Mouse (Mus musculus) E14TG2a.4 (cell line): ENCODE results near the gene Tmem242.

ENCODE experiments used
- H3K27me3 ChIP-seq: 2 replicates; pipeline ENCODE4 v1.6.1; 2014; ENCODE audit warnings: low read length, control low read depth; ENCODE audit not compliant: insufficient read depth
- H3K36me3 ChIP-seq: 2 replicates; pipeline ENCODE4 v1.6.1; 2014; ENCODE audit warnings: low read length, control low read depth; ENCODE audit not compliant: insufficient read depth
- H3K4me1 ChIP-seq: replicated peaks from 2 replicates; pipeline ENCODE4 v1.6.1; 2014; ENCODE audit warnings: low read depth, low read length, control low read depth
- H3K4me3 ChIP-seq: replicated peaks from 2 replicates; pipeline ENCODE4 v1.5.1; 2014; ENCODE audit warnings: mild to moderate bottlenecking, low read length
- H3K9me3 ChIP-seq: 2 replicates; pipeline ENCODE4 v1.6.1; 2014; ENCODE audit warnings: low read length, control low read depth
- CTCF ChIP-seq: conservative IDR thresholded peaks from 2 replicates; pipeline ENCODE4 v1.5.1; 2014; ENCODE audit warnings: low read length
- NANOG ChIP-seq: IDR thresholded peaks from 2 replicates; pipeline ENCODE4 v1.6.1; 2014; ENCODE audit warnings: borderline replicate concordance, low read length, mixed read lengths
- POU5F1 ChIP-seq: IDR thresholded peaks from 2 replicates; pipeline ENCODE4 v1.6.1; 2014; ENCODE audit warnings: low read length, borderline replicate concordance

The Tmem242 gene

GRCm38 (mm10) chr17:5385694-5386093 lies 54.4 kb downstream of the Tmem242 start:
- no peak for TF ChIP-seq NANOG
- no peak for TF ChIP-seq CTCF
- TF ChIP-seq POU5F1 = no peak
- Histone ChIP-seq H3K9me3 (no peaks in the 10 kb centered on the region), H3K27me3 (peaks cover 30% of the 10 kb centered on the region), H3K4me1 (peaks cover 28% of the 10 kb centered on the region), H3K36me3 (no peaks in the 10 kb centered on the region), H3K4me3 (no peak overlapping the region)

GRCm38 (mm10) chr17:5377930-5378310 lies 62.1 kb downstream of the Tmem242 start:
- Histone ChIP-seq H3K36me3 (no peaks in the 10 kb centered on the region), H3K4me1 (peaks cover 25% of the 10 kb centered on the region), H3K4me3 (no peak overlapping the region), H3K27me3 (peaks cover 11% of the 10 kb centered on the region), H3K9me3 (no peaks in the 10 kb centered on the region)
- TF ChIP-seq NANOG = no peak
- TF ChIP-seq POU5F1 = no peak
- TF ChIP-seq CTCF = no peak

GRCm38 (mm10) chr17:5377151-5377929 lies 62.7 kb downstream of the Tmem242 start:
- H3K27me3 ChIP-seq = 0 out of 2 replicates have a peak, but pooled peaks cover 5% of the 10 kb centered on the region
- no peaks in the 10 kb centered on the region for H3K9me3 ChIP-seq
- TF ChIP-seq POU5F1 (no peak), CTCF (no peak)
- H3K4me1 ChIP-seq = peaks cover 25% of the 10 kb centered on the region
- H3K36me3 ChIP-seq = no peaks in the 10 kb centered on the region
- H3K4me3 ChIP-seq = no peak overlapping the region

- Histone ChIP-seq H3K36me3 (no peaks in the 10 kb centered on the region), H3K4me3 (no peak overlapping the region), H3K27me3 (peaks cover 5% of the 10 kb centered on the region; the same call in 1 of the 2 replicates), H3K4me1 (peaks cover 14% of the 10 kb centered on the region), H3K9me3 (peaks cover 13% of the 10 kb centered on the region)
- no peak for TF ChIP-seq CTCF
- TF ChIP-seq POU5F1 = no peak
- no peak for TF ChIP-seq NANOG
Measured at GRCm38 (mm10) chr17:5372951-5373350, 67.1 kb downstream of the Tmem242 start.

- Histone ChIP-seq H3K4me1 (no peaks in the 10 kb centered on the region), H3K9me3 (peaks cover 13% of the 10 kb centered on the region), H3K27me3 (peaks cover 5% of the 10 kb centered on the region; the same call in 1 of the 2 replicates), H3K36me3 (no peaks in the 10 kb centered on the region), H3K4me3 (no peak overlapping the region)
- no peak for TF ChIP-seq NANOG
- TF ChIP-seq CTCF = no peak
- no peak for TF ChIP-seq POU5F1
Measured at GRCm38 (mm10) chr17:5371521-5371920, 68.5 kb downstream of the Tmem242 start.

- TF ChIP-seq NANOG = no peak
- no peak for TF ChIP-seq POU5F1
- TF ChIP-seq CTCF = no peak
- H3K4me3 ChIP-seq = no peak overlapping the region
- H3K27me3 ChIP-seq = peaks cover 5% of the 10 kb centered on the region; the same call in 1 of the 2 replicates
- no peaks in the 10 kb centered on the region for H3K36me3 ChIP-seq
- H3K9me3 ChIP-seq = peaks cover 13% of the 10 kb centered on the region
- H3K4me1 ChIP-seq = peaks cover 2% of the 10 kb centered on the region; the same call in 1 of the 2 replicates
Measured at GRCm38 (mm10) chr17:5371032-5371431, 69.0 kb downstream of the Tmem242 start.

GRCm38 (mm10) chr17:5365992-5366398 lies 74.1 kb downstream of the Tmem242 start:
- TF ChIP-seq CTCF (no peak), POU5F1 (no peak), NANOG (no peak)
- Histone ChIP-seq H3K27me3 (peaks cover 9% of the 10 kb centered on the region), H3K9me3 (peaks cover 13% of the 10 kb centered on the region), H3K4me3 (peak overlapping the region; percentile 29; the same call in 1 of the 2 replicates), H3K4me1 (peaks cover 9% of the 10 kb centered on the region), H3K36me3 (no peaks in the 10 kb centered on the region)
